Mouse (Mus musculus) midbrain, embryonic 15.5 days (tissue): ENCODE measurements around the gene Vps13d. TPM values are rescaled to one million over a fixed set of nuclear protein-coding genes. Genes with fewer than 3 reads are reported as not detected.
"Not testable (repeated sequence)": the region's sequence is repeated elsewhere in the genome, so short reads cannot be mapped to it uniquely, and the experiment has no call there.

ENCODE experiments used
- ATAC-seq: fragments of 200-750 bp; cut with Nextera tagmentation; replicated peaks from 2 replicates; pipeline ENCODE4 v1.8.0; 2017; ENCODE audit warnings: moderate TSS enrichment
- H3K27ac ChIP-seq: fragments of 300-500 bp; sonication (generic); 2 replicates; pipeline ENCODE4 v1.5.1; 2015; ENCODE audit warnings: mild to moderate bottlenecking, inconsistent platforms
- H3K27me3 ChIP-seq: fragments of 300-500 bp; sonication (generic); replicated peaks from 2 replicates; pipeline ENCODE4 v1.6.1; 2015; ENCODE audit warnings: inconsistent platforms
- H3K36me3 ChIP-seq: fragments of 300-500 bp; sonication (generic); replicated peaks from 2 replicates; pipeline ENCODE4 v1.6.1; 2015; ENCODE audit warnings: inconsistent platforms
- H3K4me1 ChIP-seq: fragments of 300-500 bp; sonication (generic); 2 replicates; pipeline ENCODE4 v1.6.1; 2015; ENCODE audit warnings: inconsistent platforms
- H3K4me2 ChIP-seq: fragments of 300-500 bp; sonication (generic); 2 replicates; pipeline ENCODE4 v1.6.1; 2015; ENCODE audit warnings: inconsistent platforms, mild to moderate bottlenecking, moderate library complexity
- H3K4me3 ChIP-seq: fragments of 300-500 bp; sonication (generic); 2 replicates; pipeline ENCODE4 v1.5.1; 2015; ENCODE audit warnings: mild to moderate bottlenecking, inconsistent platforms
- H3K9ac ChIP-seq: fragments of 300-500 bp; sonication (generic); 2 replicates; pipeline ENCODE4 v1.6.1; 2015; ENCODE audit warnings: mild to moderate bottlenecking, inconsistent platforms
- H3K9me3 ChIP-seq: fragments of 300-500 bp; sonication (generic); 2 replicates; pipeline ENCODE4 v1.6.1; 2016; ENCODE audit warnings: inconsistent platforms
- whole genome bisulfite sequencing: fragments of 180-500 bp; shearing (Covaris S2); methylation state at CpG from one replicate; pipeline ENCODE4 v1.1.7; 2015; ENCODE audit warnings: mixed read lengths; 5-methylcytosine and 5-hydroxymethylcytosine counted together
- polyA plus RNA-seq: library from polyadenylated mRNA; unstranded; fragments of >200 nt; fragmentation: Nextera tagmentation; extraction: Ambion mirVana; gene quantifications from 2 replicates; pipeline ENCODE4 v1.2.1, GENCODE M21; 2015

Vps13d gene
- polyA plus RNA-seq, 1 experiment from 2014 or later: 9.6 TPM

GRCm38 (mm10) chr4:145187619-145188018, 7.2 kb downstream of the Vps13d start:
- Histone ChIP-seq H3K4me1 (0 out of 2 replicates have a peak, but pooled peaks cover 4% of the 10 kb centered on the region), H3K9ac (no peak overlapping the region), H3K27ac (no peak overlapping the region), H3K4me2 (no peak overlapping the region), H3K4me3 (no peak overlapping the region), H3K9me3 (no peaks in the 10 kb centered on the region), H3K27me3 (no peaks in the 10 kb centered on the region), H3K36me3 (peaks cover 39% of the 10 kb centered on the region)
- ATAC-seq: no peak
- 89% methylated on average over 2 of the region's 2 CpGs for WGBS

- peaks cover 18% of the 10 kb centered on the region for H3K36me3 ChIP-seq
- no peak overlapping the region for H3K9ac ChIP-seq
- no peak overlapping the region for H3K27ac ChIP-seq
- WGBS: 97% methylated on average over 5 of the region's 5 CpGs
- H3K4me1 ChIP-seq: no peaks in the 10 kb centered on the region
- ATAC-seq: no peak
- no peak overlapping the region for H3K4me2 ChIP-seq
- H3K9me3 ChIP-seq: no peaks in the 10 kb centered on the region
- H3K27me3 ChIP-seq: no peaks in the 10 kb centered on the region
- no peak overlapping the region for H3K4me3 ChIP-seq
These were observed 15.8 kb downstream of the Vps13d start for GRCm38 (mm10) chr4:145178918-145179549.

- not testable (repeated sequence) for H3K4me1 ChIP-seq, H3K27ac ChIP-seq, H3K9ac ChIP-seq, H3K4me3 ChIP-seq, ATAC-seq, H3K9me3 ChIP-seq, H3K4me2 ChIP-seq, H3K27me3 ChIP-seq
- WGBS: 90% methylated on average over 3 of the region's 3 CpGs
- H3K36me3 ChIP-seq: peaks cover 53% of the 10 kb centered on the region
These were observed 29.3 kb downstream of the Vps13d start for GRCm38 (mm10) chr4:145165542-145165941.

GRCm38 (mm10) chr4:145164111-145164510, 30.7 kb downstream of the Vps13d start:
- no peak for ATAC-seq
- peaks cover 60% of the 10 kb centered on the region for H3K36me3 ChIP-seq
- H3K4me3 ChIP-seq: no peak overlapping the region
- H3K27me3 ChIP-seq: no peaks in the 10 kb centered on the region
- H3K9ac ChIP-seq: no peak overlapping the region
- no peak overlapping the region for H3K4me2 ChIP-seq
- H3K9me3 ChIP-seq: no peaks in the 10 kb centered on the region
- no peak overlapping the region for H3K27ac ChIP-seq
- WGBS: 94% methylated on average over 4 of the region's 4 CpGs
- no peaks in the 10 kb centered on the region for H3K4me1 ChIP-seq

- Histone ChIP-seq H3K4me3 (no peak overlapping the region), H3K36me3 (peaks cover 64% of the 10 kb centered on the region), H3K27ac (no peak overlapping the region), H3K4me1 (no peaks in the 10 kb centered on the region), H3K4me2 (no peak overlapping the region), H3K27me3 (no peaks in the 10 kb centered on the region), H3K9me3 (no peaks in the 10 kb centered on the region), H3K9ac (no peak overlapping the region)
- ATAC-seq: no peak
- WGBS: 90% methylated on average over 1 of the region's 1 CpGs
These were observed 33.6 kb downstream of the Vps13d start for GRCm38 (mm10) chr4:145161243-145161642.

GRCm38 (mm10) chr4:145155956-145156355, 38.8 kb downstream of the Vps13d start:
- ATAC-seq: peak; percentile 50; the same call in 1 of the 2 replicates
- WGBS: 46% methylated on average over 8 of the region's 8 CpGs
- H3K9ac ChIP-seq: no peak overlapping the region
- H3K27ac ChIP-seq: no peak overlapping the region
- no peak overlapping the region for H3K4me2 ChIP-seq
- no peak overlapping the region for H3K4me3 ChIP-seq
- H3K36me3 ChIP-seq: peaks cover 69% of the 10 kb centered on the region
- no peaks in the 10 kb centered on the region for H3K9me3 ChIP-seq
- no peaks in the 10 kb centered on the region for H3K4me1 ChIP-seq
- H3K27me3 ChIP-seq: no peaks in the 10 kb centered on the region

- no peak for ATAC-seq
- Histone ChIP-seq H3K4me2 (no peak overlapping the region), H3K9ac (no peak overlapping the region), H3K9me3 (no peaks in the 10 kb centered on the region), H3K27ac (no peak overlapping the region), H3K4me1 (no peaks in the 10 kb centered on the region), H3K27me3 (no peaks in the 10 kb centered on the region), H3K36me3 (peaks cover 51% of the 10 kb centered on the region), H3K4me3 (no peak overlapping the region)
- WGBS: 97% methylated on average over 1 of the region's 1 CpGs
These were observed 43.7 kb downstream of the Vps13d start for GRCm38 (mm10) chr4:145151103-145151486.

GRCm38 (mm10) chr4:145150345-145151102, 44.3 kb downstream of the Vps13d start:
- Histone ChIP-seq H3K36me3 (peaks cover 45% of the 10 kb centered on the region), H3K9me3 (no peaks in the 10 kb centered on the region), H3K27ac (no peak overlapping the region), H3K4me2 (no peak overlapping the region), H3K9ac (no peak overlapping the region), H3K4me1 (no peaks in the 10 kb centered on the region), H3K27me3 (no peaks in the 10 kb centered on the region), H3K4me3 (no peak overlapping the region)
- ATAC-seq: no peak
- 71% methylated on average over 5 of the region's 5 CpGs for WGBS

GRCm38 (mm10) chr4:145147006-145147961, 47.5 kb downstream of the Vps13d start:
- no peaks in the 10 kb centered on the region for H3K9me3 ChIP-seq
- H3K4me1 ChIP-seq: no peaks in the 10 kb centered on the region
- H3K27ac ChIP-seq: no peak overlapping the region
- no peak overlapping the region for H3K4me2 ChIP-seq
- H3K27me3 ChIP-seq: no peaks in the 10 kb centered on the region
- 85% methylated on average over 5 of the region's 5 CpGs for WGBS
- ATAC-seq: no peak
- no peak overlapping the region for H3K4me3 ChIP-seq
- no peak overlapping the region for H3K9ac ChIP-seq
- H3K36me3 ChIP-seq: peaks cover 30% of the 10 kb centered on the region

- Histone ChIP-seq H3K36me3 (peaks cover 38% of the 10 kb centered on the region), H3K9ac (no peak overlapping the region), H3K9me3 (no peaks in the 10 kb centered on the region), H3K4me1 (no peaks in the 10 kb centered on the region), H3K4me2 (no peak overlapping the region), H3K27ac (no peak overlapping the region), H3K27me3 (no peaks in the 10 kb centered on the region), H3K4me3 (no peak overlapping the region)
- no peak for ATAC-seq
- WGBS: 95% methylated on average over 5 of the region's 5 CpGs
These were observed 51.3 kb downstream of the Vps13d start for GRCm38 (mm10) chr4:145143533-145143932.

- H3K9ac ChIP-seq: no peak overlapping the region
- no peak for ATAC-seq
- 93% methylated on average over 1 of the region's 1 CpGs for WGBS
- H3K4me1 ChIP-seq: no peaks in the 10 kb centered on the region
- no peaks in the 10 kb centered on the region for H3K27me3 ChIP-seq
- no peaks in the 10 kb centered on the region for H3K9me3 ChIP-seq
- H3K4me3 ChIP-seq: no peak overlapping the region
- H3K4me2 ChIP-seq: no peak overlapping the region
- H3K27ac ChIP-seq: no peak overlapping the region
- peaks cover 65% of the 10 kb centered on the region for H3K36me3 ChIP-seq
These were observed 58.1 kb downstream of the Vps13d start for GRCm38 (mm10) chr4:145136705-145137104.

GRCm38 (mm10) chr4:145135473-145135872, 59.3 kb downstream of the Vps13d start:
- Histone ChIP-seq H3K36me3 (peaks cover 62% of the 10 kb centered on the region), H3K9ac (no peak overlapping the region), H3K4me2 (no peak overlapping the region), H3K4me3 (no peak overlapping the region), H3K27ac (no peak overlapping the region), H3K27me3 (no peaks in the 10 kb centered on the region), H3K4me1 (no peaks in the 10 kb centered on the region), H3K9me3 (no peaks in the 10 kb centered on the region)
- ATAC-seq: no peak
- WGBS: 93% methylated on average over 4 of the region's 4 CpGs
